Mouse (Mus musculus) layer of hippocampus, postnatal 10 days (tissue): ENCODE measurements around the gene Bex2. TPM values are rescaled to one million over a fixed set of nuclear protein-coding genes. Genes with fewer than 3 reads are reported as not detected.
A peak's percentile ranks its signal among the peaks of the same experiment; 100 is the strongest.

Experiments used
- DNase-seq, 2 experiments: peaks; one replicate each; pipeline ENCODE4 v3.0.0; 2021; ENCODE audit warnings: low spot score in 2 of 2
- long read RNA-seq: library from polyadenylated mRNA; stranded (forward); transcript quantifications from one replicate; pipeline ENCODE4 v2.0.0, GENCODE M21; 2023
- total RNA-seq, 2 experiments: library from RNA; stranded (reverse); gene quantifications; 2 replicates each; pipeline ENCODE4 v1.2.3; 2021

The Bex2 gene
- total RNA-seq, result 100 to 1,000 TPM; 405 to 444 TPM
- long read RNA-seq, transcript Bex2-201 (3 exons, 903 nt), result major isoform, 480 of 678 reads
- long read RNA-seq, partial matches to known transcripts, result 196 of 678 reads
- long read RNA-seq, other reads (novel, unspliced or antisense), result 2 of 678 reads

DNA sequence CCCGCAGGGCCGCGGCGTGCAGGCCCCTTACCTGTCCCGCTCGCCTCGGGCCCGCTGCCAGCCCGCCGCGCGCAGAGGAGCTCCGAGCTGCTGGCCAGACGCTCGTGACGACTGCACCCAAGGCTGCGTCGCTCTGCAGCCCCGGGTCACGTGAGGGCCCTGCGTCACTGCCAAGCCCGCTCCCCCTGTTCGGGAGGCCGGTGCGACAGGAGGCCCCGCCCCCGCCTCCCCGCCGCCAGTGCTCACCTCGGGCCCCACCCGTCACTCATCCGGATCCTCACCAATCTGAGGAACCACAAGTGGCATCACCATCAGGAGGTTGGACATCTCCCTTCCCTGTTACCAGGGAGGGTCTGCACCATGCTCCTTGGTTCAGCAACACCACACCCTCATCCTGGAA lies at the start of gene Bex2:
TSS of gene Bex2 (minus strand) at position 217 of the 400 bp plus-strand sequence.
- peak; percentile 13 to 15 for DNase-seq

DNA sequence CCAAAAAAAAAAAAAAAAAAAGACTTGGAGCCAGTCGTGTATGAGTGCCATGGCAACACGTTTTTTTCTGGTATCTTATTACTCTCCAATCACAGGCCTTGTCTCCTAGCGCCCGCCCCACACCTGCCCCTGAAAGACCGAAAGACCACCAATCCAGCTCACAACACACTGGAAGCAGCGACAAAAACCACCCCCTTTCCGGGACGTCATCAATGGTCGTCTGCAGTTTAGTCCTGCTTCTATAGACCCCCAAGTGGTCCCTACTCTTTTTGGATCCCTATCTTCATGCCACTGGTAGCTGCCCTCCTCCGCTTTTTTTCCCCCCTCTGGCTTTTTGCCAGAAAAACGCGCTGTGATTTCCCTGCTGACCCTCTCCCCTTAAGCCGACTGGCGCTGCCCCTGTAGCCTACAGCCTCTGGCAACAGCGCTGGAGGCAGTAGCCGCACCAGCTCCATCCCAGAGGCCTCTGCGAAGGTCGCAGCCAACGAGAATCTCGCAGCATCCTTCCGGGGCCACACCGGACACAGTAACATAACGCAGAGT lies 47.5 kb upstream of the Bex2 start:
- DNase-seq, result peak; percentile 66 to 68

DNA sequence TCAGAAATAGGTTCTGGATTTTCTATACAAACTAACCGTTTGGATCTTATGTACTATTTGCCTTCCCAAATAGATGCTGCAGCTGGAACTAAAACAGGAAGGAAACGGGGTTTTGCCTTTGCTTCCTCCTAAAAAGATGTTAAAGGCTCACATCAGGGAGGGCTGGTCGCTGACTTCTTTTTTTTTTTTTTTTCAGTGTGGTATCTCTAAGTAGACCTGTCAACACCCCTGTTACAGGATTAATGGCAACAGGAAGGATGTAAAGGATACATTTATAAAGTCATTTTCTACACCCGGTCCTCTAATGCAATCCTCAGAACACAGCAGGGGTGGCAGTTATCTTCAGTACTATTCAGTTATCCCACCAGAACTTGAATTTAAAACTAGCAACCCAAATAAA lies 47.0 kb upstream of the Bex2 start:
- no peak for DNase-seq

DNA sequence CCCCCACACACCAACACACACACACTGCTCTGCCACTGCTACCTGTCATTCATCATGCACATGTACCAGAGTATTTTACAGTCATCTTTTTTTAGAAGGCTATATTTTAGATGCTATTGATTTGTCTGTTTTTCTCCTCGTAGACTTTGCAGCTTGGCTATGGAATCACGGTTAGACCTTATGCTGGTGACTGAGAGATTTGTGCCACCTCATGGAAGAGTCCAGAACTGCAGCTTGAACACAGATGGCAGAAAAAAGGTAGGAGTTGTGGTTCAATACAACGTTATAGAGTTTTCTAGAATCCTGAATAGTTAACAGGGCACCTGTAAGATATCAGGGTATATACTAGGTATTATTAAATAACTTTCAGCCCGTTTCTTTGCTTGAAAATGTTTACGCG lies 39.9 kb upstream of the Bex2 start:
- peak; percentile 64 to 75 for DNase-seq

DNA sequence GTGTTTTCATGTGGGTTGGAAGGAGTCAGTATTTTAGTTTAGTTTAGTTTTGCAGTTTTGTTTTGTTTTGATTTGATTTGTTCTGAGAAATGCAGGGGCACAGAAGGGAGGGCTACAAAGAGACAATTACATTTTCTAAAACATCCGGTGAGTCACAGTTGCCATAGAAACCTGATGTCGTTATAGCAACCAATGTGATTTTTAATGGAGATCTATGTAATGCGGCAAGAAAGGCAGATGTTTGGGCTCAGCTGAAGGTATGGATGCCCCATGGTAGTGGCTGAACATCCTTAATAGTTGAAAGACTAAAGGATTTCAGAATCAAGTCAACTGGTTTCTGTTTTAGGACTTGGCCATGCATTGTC lies 36.7 kb upstream of the Bex2 start:
- peak in 1 of 2 experiments; percentile 10 for DNase-seq

DNA sequence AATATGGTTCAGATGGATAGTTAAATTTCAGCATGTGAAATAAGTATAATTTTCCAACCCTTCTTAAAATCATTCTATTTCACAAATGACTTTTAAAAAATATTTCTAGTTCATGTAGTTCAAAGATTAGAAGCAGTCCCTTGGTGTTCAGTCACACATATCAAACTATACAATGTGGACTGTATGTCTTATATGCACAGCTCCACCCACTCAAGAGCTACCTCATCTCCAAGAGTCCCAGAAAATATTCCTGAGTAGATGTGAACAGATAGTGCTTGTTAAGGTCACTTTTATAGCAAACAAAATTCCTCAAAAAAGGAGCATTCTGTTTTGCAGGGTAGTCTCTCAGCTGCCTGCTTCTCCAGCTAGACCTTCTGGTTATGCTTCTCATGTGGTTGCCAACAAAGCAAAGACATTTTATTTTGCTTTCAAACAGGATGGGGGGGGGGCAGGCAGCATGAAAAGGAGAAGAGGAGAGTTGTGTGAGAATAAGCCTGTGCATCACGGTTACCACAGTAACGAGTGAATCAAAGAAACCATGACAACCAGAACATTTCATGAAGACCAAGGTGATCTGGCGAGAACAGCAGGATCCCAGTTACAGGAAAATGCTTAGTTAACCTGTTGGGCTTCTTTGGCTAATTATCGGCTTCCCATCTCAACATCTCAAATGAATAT lies 36.1 kb upstream of the Bex2 start:
- no peak for DNase-seq

DNA sequence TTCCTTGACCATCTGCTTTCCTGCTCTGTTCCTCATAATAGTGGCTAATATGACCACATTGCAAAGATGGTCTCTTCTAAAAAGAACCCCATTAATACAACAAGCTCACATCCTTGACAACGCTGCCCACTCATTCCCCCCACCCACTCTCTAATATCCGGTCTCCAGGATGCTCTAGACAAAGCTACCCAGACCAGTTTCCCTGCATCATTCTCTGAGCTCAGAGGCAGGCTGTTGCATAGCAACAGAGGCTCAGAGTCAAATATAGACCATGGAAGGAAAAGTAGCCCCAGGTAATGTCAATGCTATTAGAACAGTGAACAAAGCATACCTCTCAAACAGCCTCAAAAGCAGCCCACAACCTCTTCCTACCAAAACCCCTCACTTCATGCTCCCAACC lies 26.4 kb upstream of the Bex2 start:
- DNase-seq, result no peak

DNA sequence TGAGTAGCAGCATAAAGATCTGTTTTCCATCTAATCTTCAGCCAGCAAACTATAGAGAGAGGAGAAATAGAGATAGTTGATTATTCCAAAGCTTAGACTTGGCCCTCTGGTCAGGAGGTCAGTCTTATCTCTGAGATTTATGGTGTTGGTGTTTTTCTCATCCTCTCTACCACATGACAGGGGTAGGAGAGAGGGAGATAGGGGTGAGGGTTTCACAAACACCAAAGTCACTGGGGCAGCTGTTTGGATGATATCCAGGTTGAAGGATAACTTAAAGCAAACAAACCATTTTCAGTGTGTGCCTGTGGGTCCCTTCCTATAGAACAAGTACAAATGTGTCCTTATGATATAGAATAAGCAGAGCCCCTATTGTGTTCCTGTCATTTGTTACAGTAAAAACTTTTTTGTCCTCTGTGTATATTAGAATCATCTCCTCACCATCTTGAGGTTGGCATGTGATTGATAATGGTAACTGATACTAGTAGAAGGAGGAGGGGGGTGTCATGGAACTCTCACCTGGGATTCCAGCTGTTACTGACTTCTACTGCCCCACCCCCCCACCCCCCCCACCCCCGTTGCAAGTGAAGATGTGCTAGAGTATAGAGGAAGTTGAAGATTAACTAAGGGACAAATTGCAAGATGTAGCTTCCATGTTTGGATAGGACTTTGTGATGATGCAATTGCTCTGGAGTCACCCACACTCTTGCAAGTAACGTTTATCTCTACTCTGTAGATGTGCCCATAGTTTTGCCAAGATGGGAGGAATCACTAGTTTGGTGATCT lies 24.7 kb upstream of the Bex2 start:
- no peak for DNase-seq

DNA sequence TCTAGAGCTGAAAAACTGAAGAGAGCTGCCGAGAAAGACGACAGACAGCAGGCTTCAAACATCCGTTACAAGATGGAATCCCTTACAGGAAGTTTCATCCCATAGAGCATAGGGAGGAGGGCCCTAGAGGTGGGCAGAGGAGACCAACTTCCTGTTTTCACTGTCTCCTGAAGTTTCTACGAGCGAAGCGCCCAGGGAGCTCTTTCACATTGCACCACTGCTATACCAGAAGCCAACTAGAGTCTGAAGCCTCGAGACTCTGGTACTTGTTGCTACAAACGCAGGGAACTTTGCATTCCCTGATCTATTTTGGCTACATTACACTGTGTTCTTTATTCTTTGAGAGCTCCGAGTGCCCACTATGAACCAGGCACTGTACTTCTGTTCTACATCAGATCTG lies 17.1 kb upstream of the Bex2 start, which contains the start of gene Nxf3:
TSS of gene Nxf3 (minus strand) at position 101 of the 400 bp plus-strand sequence.
- no peak for DNase-seq

DNA sequence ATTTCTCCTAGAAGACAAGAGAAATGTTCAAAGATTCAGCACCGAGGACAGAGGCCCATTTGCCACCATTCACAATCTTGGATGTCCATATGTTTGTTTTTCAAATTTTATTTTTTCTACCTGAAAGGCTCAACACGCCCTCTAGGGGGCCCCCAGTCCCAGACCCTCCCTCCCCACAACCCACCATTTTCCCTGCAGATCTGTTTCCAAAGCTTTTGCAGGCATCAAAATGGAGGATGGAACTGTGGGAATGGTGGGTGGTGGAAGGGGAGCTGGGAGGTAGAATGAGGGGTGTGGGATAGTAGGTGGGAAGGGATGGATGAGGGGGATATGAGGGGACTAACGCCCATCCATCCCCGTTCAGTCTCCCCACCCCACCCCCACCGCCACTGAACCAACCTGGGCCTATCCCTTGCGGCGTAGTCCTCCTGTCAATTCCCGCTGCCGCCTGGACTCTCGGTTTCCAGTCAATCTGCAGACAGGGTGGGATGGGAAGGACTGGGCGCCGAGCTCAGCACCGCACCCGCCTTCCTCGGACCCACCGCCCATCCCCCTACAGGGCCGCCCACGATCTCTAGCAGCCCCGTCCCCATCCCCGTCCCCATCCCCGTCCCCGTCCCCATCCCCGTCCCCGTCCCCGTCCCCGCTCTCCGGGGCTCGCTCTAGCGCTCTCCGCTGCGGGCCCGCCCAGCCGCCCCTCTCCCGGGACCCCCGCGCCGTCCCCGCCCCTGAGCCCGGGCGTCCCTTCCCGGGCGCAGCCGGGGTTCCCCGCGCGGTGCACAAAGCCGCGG lies 640 bp downstream of the Bex2 start:
- peak; percentile 33 to 42 for DNase-seq

DNA sequence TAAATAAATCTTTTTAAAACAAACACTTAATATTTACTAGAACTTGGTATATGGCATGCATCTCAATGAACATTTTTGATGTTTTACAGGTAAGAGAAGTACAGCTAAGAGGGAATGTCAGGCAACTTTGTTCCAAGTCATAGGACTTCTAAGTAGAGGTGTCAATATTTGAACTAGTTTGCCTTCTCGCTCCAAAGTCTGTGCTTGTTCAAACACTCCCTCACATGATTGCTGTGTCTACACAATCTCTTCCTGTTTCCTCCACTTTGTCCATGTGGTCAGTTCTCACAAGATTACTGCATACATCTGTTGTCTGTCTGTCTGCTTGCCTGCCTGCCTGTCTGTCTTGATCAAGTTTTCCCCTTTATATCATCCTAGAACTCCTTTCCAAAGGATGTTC lies 7.3 kb downstream of the Bex2 start:
- DNase-seq, result no peak

DNA sequence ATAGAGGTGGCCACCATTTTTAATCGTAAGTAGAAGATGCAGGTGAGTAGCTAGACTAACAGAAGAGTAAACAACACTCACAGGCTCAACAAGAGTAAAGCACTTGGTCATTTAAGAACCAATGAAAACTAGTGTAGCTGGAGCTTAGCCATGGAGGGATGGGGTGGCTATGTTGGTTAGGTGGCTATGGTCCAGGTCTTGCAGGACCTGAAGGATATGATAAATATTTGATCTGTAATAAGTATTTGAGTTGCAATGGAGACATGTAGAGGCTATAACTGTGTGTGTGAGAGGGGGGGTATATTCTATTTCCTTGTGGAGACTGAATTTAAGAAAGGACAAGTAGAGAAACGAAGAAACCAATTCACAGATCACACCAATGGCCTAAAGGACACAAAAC lies 16.8 kb downstream of the Bex2 start:
- no peak for DNase-seq

DNA sequence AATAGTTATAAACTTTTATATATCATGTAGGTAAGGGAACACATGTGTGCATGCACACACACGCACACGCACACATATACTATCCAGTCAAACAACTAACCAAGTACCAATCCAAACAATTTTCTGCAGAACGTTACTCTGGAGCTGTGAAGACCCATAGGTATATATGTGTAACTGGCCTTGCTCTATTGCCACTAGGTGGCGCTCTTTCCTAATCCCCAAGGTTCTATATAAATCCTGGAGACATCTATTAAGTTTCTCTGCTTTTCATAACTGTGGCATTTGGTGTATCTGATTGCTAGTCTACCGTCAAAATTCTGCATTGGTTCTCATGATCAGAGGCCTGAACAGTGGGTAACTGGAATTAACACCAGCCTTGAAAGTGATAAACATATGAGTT lies 20.5 kb downstream of the Bex2 start:
- peak; percentile 58 to 70 for DNase-seq

DNA sequence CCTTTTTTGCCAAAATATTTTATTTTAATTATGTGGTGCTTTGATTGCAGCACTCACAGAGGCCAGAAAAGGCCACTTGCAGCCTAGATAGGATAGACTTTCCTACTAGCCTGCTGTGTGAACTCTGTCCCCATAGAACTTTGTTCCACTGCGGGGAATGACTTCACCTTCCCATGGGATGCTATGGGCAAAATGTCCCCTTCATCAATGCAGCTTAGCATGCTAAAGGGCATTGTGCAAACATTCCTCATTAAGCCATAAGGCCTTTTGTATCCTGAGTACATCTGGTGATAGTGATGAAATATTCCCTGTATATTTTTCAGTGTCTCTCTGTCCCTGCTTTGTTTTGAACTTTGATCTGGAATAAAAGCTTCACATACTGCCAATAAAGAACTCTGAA lies 24.3 kb downstream of the Bex2 start:
- DNase-seq, result no peak

DNA sequence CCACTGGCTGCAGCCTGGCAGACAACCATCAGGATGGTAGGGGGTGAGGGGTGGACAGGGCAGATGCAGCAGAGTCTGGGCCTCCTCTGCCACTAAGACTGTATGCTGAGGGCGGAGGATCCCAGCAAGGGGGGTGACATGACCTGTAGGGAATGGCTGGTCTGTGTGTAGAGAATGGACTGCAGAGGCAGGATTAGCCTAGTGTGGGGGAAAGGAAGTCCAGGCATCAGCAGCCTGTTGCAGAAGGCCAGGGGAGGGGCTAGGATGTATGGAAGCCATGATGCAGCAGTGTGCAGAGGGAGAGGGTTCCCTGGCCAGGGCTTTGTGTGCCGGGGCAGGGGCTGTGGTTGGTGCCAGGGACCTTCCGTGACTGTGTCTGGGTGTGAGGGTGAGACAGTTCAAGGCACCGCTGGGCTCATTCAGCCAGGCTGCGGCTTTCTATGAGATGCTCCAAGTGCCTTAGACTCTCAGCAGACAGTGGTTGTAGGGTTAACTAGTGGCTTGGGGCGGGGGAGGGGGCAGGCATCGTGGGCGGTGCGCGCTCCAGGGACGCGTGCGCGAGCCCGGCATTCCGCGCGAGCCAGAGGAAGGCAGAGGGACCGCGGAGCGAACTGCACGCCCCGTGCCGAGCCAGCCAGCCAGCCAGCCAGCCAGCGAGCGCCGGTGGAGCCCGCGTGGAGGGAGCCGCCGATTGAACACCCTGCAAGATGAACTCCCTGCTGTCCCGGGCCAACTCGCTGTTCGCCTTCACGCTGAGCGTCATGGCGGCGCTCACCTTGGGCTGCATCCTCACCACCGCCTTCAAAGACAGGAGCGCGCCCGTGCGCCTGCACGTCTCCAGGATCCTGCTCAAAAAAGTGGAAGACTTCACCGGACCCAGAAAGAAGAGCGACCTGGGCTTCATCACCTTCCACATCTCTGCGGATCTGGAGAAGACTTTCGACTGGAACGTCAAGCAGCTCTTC lies 35.0 kb downstream of the Bex2 start, which contains the start of gene Arxes1:
TSS of gene Arxes1 (plus strand) at position 569 of the 965 bp plus-strand sequence.
- DNase-seq, result peak; percentile 19 to 50

DNA sequence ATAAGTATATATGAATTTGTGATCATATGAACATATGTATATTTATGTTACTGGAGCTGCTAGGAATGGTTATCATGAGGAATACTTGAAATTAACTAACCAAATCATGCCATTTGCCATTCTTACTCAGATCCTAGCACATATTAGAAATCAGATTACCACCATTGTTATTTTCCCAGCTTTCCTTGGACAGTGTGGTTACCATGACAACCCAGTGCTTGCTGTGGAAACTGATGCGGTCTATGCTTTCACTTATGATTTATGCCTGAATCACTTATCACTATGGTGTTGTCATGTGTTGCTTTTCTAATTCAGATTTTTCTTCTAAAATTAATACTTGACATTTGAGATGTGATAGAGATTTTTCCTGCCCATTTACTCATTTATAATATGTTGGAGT lies 37.7 kb downstream of the Bex2 start:
- no peak for DNase-seq
